Mouse (Mus musculus) kidney, embryonic 16.5 days (tissue): ENCODE measurements around the gene Bcam. TPM values are rescaled to one million over a fixed set of nuclear protein-coding genes. Genes with fewer than 3 reads are reported as not detected.

ENCODE experiments used
- ATAC-seq: fragments of 200-750 bp; cut with Nextera tagmentation; 2 replicates; pipeline ENCODE4 v1.8.0; 2017; ENCODE audit warnings: moderate TSS enrichment; ENCODE audit not compliant: low FRiP score, low TSS enrichment
- H3K27ac ChIP-seq: fragments of 300-500 bp; sonication (generic); 2 replicates; pipeline ENCODE4 v1.5.1; 2014; ENCODE audit warnings: low read length
- H3K27me3 ChIP-seq: fragments of 300-500 bp; sonication (generic); 2 replicates; pipeline ENCODE4 v1.6.1; 2014; ENCODE audit warnings: low read length, control low read depth, mixed read lengths; ENCODE audit not compliant: insufficient read depth
- H3K36me3 ChIP-seq: fragments of 300-500 bp; sonication (generic); 2 replicates; pipeline ENCODE4 v1.6.1; 2014; ENCODE audit warnings: low read length, control low read depth, mixed read lengths; ENCODE audit not compliant: insufficient read depth
- H3K4me1 ChIP-seq: fragments of 300-500 bp; sonication (generic); 2 replicates; pipeline ENCODE4 v1.6.1; 2014; ENCODE audit warnings: low read length, control low read depth, mixed read lengths; ENCODE audit not compliant: insufficient read depth
- H3K4me2 ChIP-seq: fragments of 300-500 bp; sonication (generic); replicated peaks from 2 replicates; pipeline ENCODE4 v1.6.1; 2014; ENCODE audit warnings: low read depth, low read length
- H3K4me3 ChIP-seq: fragments of 300-500 bp; sonication (generic); 2 replicates; pipeline ENCODE4 v1.5.1; 2014; ENCODE audit warnings: mild to moderate bottlenecking, low read length
- H3K9ac ChIP-seq: fragments of 300-500 bp; sonication (generic); replicated peaks from 2 replicates; pipeline ENCODE4 v1.6.1; 2014; ENCODE audit warnings: low read length
- H3K9me3 ChIP-seq: fragments of 300-500 bp; sonication (generic); 2 replicates; pipeline ENCODE4 v1.6.1; 2016; ENCODE audit warnings: low read length, control low read depth
- WGBS: fragments of 180-500 bp; shearing (Covaris S2); extraction: QIAGEN DNeasy Blood & Tissue Kit; methylation state at CpG from one replicate; pipeline ENCODE4 v1.1.7; 2014; 5-methylcytosine and 5-hydroxymethylcytosine counted together
- polyA plus RNA-seq: library from polyadenylated mRNA; unstranded; fragments of >200 nt; fragmentation: Nextera tagmentation; extraction: Ambion mirVana; gene quantifications from 2 replicates; pipeline ENCODE4 v1.2.1, GENCODE M21; 2015

Gene Bcam
- 280 and 309 TPM in 2 replicates for polyA plus RNA-seq

DNA sequence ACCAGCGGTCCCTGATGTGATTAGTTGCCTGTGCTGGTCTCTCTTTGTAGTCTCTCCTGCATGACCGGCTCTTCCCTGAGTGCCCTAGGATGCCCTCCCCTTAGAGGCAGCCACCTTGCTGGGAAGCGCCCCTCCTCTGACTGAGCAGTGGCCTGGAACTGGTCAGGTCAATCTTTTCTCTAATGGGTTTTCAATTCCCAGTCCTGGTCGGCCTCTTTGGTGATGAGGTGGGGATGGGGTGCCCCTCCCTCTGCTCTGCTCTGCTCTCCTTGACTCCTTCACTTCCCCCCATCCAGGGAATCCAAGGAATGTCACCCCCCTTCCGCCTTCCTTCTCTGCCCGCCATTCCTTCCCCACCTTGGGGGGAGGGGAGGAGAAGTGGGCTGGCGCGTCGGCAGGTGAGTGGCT lies at the start of gene Bcam:
Gene Bcam, minus strand, starts transcription at position 33 of the 408 bp plus-strand sequence.
- peak within 1 kb of the TSS; percentile 90 for H3K9ac ChIP-seq

DNA sequence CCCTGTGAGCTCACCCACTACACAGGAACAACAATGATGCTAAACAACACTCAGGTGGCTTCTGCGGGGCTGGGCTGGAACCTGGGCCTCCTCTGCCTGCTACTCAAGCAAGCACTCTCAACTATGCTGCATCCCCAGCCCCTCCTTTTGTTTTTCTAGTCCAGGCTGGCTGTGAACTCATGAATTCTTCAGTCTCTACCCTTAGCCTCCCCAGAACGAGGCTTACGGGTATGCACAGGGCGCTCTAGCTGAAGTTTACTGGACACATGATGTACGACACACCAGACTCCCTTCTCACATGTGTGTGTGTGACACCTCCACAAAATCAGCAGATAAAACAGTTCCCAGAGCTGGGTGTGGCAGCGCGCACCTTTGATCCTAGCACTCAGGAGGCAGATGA lies 48.1 kb upstream of the Bcam start:
- 80% methylated on average over 7 of the region's 7 CpGs for WGBS
- Histone ChIP-seq H3K27ac (no peak overlapping the region), H3K4me1 (peaks cover 45% of the 10 kb centered on the region)

More for the DNA sequence above, at the start of gene Bcam:
- peaks cover 39% of the 10 kb centered on the region for H3K4me1 ChIP-seq
- peak within 1 kb of the TSS; percentile 92 for H3K4me2 ChIP-seq
- H3K27ac ChIP-seq, result peak within 1 kb of the TSS; percentile 96
- H3K27me3 ChIP-seq, result no peaks in the 10 kb centered on the region
- H3K4me3 ChIP-seq, result peak within 1 kb of the TSS; percentile 76
- WGBS, result 2% methylated on average over 9 of the region's 9 CpGs
- H3K36me3 ChIP-seq, result peaks cover 13% of the 10 kb centered on the region
- no peaks in the 10 kb centered on the region for H3K9me3 ChIP-seq
- peak; percentile 90 for ATAC-seq

DNA sequence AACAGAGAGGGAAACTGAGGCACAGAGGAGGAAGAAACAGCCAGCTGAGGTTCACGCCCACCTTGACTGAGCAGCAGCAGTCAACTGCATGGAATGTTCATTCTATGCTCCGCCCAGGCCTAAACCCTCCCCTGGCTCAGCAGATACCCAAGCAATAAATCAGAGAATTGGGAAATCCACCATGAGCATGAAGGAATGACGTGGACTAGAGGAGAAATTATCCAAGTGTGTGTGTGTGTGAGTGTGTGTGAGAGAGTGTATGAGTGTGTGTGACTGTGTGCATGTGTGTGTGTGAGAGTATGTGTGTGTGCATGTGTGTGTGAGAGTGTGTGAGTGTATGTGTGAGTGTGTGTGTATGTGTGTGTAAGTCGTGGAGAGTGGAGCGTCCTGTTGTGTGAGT lies 47.6 kb upstream of the Bcam start:
- no peak for ATAC-seq
- Histone ChIP-seq H3K4me2 (no peak overlapping the region), H3K27me3 (peaks cover 10% of the 10 kb centered on the region), H3K4me1 (peaks cover 41% of the 10 kb centered on the region), H3K4me3 (no peak overlapping the region), H3K9me3 (peaks cover 4% of the 10 kb centered on the region; the same call in 1 of the 2 replicates), H3K27ac (no peak overlapping the region), H3K36me3 (no peaks in the 10 kb centered on the region), H3K9ac (no peak overlapping the region)
- 68% methylated on average over 5 of the region's 5 CpGs for WGBS

More for the DNA sequence above, 48.1 kb upstream of the Bcam start:
- ATAC-seq, result no peak
- H3K4me2 ChIP-seq, result no peak overlapping the region
- no peak overlapping the region for H3K4me3 ChIP-seq
- peaks cover 10% of the 10 kb centered on the region for H3K27me3 ChIP-seq
- H3K9me3 ChIP-seq, result peaks cover 4% of the 10 kb centered on the region; the same call in 1 of the 2 replicates
- no peaks in the 10 kb centered on the region for H3K36me3 ChIP-seq
- no peak overlapping the region for H3K9ac ChIP-seq

DNA sequence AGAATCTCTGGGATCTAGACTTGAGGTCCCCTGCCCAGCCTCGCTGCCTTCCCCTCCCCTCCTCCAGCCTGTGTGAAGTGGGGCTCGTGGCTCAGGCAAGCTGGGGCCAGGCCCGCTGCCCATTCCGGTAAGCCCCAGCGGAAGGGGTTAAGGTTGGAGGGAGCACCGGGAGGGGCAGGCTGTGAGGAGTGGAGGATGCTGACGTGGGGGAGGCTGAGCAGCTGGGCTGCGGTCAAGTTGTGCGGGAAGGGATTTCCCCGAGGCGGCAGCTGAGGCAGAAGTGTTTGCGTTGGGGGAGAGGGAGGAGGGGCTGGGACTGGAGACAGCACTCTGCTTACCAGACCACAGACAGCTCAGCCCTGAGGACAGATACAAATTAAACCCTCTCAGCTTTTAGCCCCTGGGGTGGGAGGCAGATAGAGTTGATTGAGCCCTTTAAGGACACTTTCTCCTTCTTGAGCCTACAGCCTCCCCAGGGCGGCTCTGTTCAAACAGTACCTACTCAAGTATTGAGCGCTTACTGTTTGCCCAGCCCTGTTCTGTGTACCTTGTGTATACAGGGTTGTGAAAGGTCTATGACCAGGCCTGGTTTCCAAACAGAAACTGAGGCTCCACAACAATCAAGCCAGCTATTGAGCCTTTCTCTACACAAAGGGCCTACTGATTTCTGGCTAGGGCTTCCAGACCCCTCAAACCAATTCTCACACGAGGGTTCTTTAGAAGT lies 46.7 kb upstream of the Bcam start:
- peak overlapping the region; percentile 65 for H3K4me2 ChIP-seq
- 9% methylated on average over 15 of the region's 15 CpGs for WGBS
- peaks cover 4% of the 10 kb centered on the region; the same call in 1 of the 2 replicates for H3K9me3 ChIP-seq
- no peaks in the 10 kb centered on the region for H3K36me3 ChIP-seq
- H3K27me3 ChIP-seq, result peaks cover 11% of the 10 kb centered on the region
- peak overlapping the region; percentile 37 for H3K9ac ChIP-seq
- peak overlapping the region; percentile 49; the same call in 1 of the 2 replicates for H3K27ac ChIP-seq
- H3K4me1 ChIP-seq, result peaks cover 32% of the 10 kb centered on the region
- peak overlapping the region; percentile 52 for H3K4me3 ChIP-seq
- ATAC-seq, result peak; percentile 69

- Histone ChIP-seq H3K36me3 (no peaks in the 10 kb centered on the region), H3K4me2 (peak overlapping the region; percentile 65), H3K9ac (peak overlapping the region; percentile 59), H3K27me3 (peaks cover 14% of the 10 kb centered on the region), H3K4me3 (peak overlapping the region; percentile 52), H3K4me1 (peaks cover 28% of the 10 kb centered on the region), H3K27ac (peak overlapping the region; percentile 49), H3K9me3 (peaks cover 4% of the 10 kb centered on the region; the same call in 1 of the 2 replicates)
- WGBS, result under 1% methylated on average over 28 of the region's 28 CpGs
- ATAC-seq, result peak; percentile 77
These were observed 45.5 kb upstream of the Bcam start for GRCm38 (mm10) chr7:19816224-19816771.

DNA sequence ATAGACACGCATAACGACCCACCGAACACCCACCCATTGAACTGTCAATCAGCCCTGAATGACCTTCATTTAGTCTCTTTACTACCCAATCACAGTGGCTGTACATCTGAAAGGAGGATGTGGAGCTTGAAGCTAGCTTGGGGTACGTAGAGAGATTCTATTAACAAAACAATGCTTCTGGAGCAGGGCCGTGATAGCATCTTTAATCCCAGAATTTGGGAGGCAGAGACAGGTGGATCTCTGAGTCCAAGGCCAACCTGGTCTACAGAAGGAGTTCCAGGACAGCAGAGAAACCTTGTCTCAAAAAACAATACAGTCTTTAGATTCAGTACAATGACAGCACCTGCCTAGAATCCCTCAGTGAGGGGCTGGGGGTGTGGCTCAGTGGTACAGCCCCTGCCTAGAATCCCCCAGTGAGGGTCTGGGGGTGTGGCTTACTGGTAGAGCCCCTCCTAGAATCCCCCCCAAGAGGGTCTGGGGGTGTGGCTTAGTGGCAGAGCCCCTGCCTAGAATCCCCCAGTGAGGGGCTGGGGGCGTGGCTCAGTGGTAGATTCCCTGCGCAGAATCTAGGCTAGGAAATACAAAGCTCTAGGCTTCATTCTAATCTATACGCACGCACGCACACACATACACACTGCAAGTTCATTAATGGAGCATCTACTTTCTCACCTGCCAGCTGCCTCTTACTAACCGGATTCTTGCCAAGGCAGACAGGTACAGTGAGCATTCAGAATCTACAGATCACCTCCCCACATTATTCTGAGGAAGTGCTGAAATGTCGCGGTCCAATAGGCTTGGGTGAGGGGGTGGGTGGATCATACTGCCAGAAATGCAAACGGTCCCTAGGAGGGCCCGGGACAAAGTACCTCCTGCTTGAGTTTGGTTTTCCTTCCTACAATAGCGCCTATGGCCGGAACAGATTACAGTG lies 44.7 kb upstream of the Bcam start:
- Histone ChIP-seq H3K36me3 (no peaks in the 10 kb centered on the region), H3K9ac (peak overlapping the region; percentile 59), H3K4me1 (peaks cover 32% of the 10 kb centered on the region), H3K27ac (peak overlapping the region; percentile 49), H3K27me3 (peaks cover 20% of the 10 kb centered on the region), H3K9me3 (peaks cover 4% of the 10 kb centered on the region; the same call in 1 of the 2 replicates), H3K4me2 (peak overlapping the region; percentile 65), H3K4me3 (peak overlapping the region; percentile 52)
- 31% methylated on average over 17 of the region's 17 CpGs for WGBS
- ATAC-seq, result peak; percentile 11

- H3K4me3 ChIP-seq, result no peak overlapping the region
- H3K9ac ChIP-seq, result no peak overlapping the region
- H3K27ac ChIP-seq, result no peak overlapping the region
- no peaks in the 10 kb centered on the region for H3K9me3 ChIP-seq
- 76% methylated on average over 6 of the region's 6 CpGs for WGBS
- H3K4me2 ChIP-seq, result no peak overlapping the region
- H3K27me3 ChIP-seq, result peaks cover 32% of the 10 kb centered on the region
- H3K4me1 ChIP-seq, result peaks cover 37% of the 10 kb centered on the region
- no peak for ATAC-seq
- no peaks in the 10 kb centered on the region for H3K36me3 ChIP-seq
These were observed 42.8 kb upstream of the Bcam start for GRCm38 (mm10) chr7:19813579-19814122.

DNA sequence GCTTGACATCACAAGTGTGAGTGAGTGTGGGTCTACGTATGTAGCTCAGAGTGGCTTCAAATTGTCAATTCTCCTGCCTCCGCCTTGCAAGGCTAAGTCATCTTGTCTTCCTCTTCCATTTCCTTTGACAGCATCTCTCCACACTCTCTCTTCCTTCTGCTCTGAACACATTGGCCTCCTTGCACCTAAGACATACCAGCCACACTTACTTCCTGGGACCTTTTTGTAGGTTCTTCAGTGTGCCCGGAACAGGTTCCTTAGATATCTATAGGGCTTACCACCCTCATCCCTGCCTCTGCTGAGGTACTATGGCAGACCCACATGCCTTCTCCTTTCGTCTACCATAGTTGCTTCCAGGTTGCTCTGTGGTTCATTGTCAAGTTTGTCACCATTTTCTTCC lies 42.3 kb upstream of the Bcam start:
- Histone ChIP-seq H3K27ac (no peak overlapping the region), H3K27me3 (peaks cover 32% of the 10 kb centered on the region), H3K4me3 (no peak overlapping the region), H3K9ac (no peak overlapping the region), H3K9me3 (no peaks in the 10 kb centered on the region), H3K4me1 (peaks cover 36% of the 10 kb centered on the region), H3K36me3 (no peaks in the 10 kb centered on the region), H3K4me2 (no peak overlapping the region)
- ATAC-seq, result no peak
- WGBS, result 87% methylated on average over 4 of the region's 4 CpGs

DNA sequence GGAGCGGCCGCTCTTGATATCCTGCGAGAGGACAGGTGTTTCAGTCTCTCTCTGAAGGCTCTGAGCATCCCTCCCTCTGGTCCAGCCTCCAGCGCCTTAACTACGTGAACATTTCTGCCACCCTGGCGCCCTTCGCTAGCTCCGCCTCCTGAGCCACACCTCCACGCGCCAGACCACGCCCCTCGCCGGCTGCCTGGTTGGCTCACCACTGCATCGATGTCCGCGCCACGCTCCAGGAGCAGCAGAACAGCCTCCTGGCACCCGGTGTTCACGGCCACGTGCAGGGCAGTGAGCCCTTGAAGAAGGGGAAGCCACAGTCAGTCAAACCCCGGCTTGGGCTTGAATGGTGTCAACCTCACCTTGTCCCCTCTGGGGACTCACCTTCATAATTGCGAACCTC lies 40.3 kb upstream of the Bcam start:
- H3K36me3 ChIP-seq, result no peaks in the 10 kb centered on the region
- ATAC-seq, result peak; percentile 50
- 4% methylated on average over 21 of the region's 22 CpGs for WGBS
- H3K4me1 ChIP-seq, result peaks cover 18% of the 10 kb centered on the region
- H3K27ac ChIP-seq, result no peak overlapping the region
- H3K9me3 ChIP-seq, result no peaks in the 10 kb centered on the region
- H3K27me3 ChIP-seq, result peaks cover 32% of the 10 kb centered on the region
- H3K4me2 ChIP-seq, result peak overlapping the region; percentile 45
- peak overlapping the region; percentile 8; the same call in 1 of the 2 replicates for H3K4me3 ChIP-seq
- H3K9ac ChIP-seq, result no peak overlapping the region
